Comparison of ENCODE assay signal across 11 mouse cellular contexts in genomic region chr11:5255509-5256014, GRCm38 (mm10). TPM values are rescaled to one million over a fixed set of nuclear protein-coding genes. Genes with fewer than 3 reads are reported as not detected.
DNase-seq lines count a peak whose midpoint lies in the region; ATAC-seq and TF ChIP-seq lines count a peak whose summit lies in the region.
"Had no signal": no experiment of that assay in that cellular context is flagged by ENCODE, and none has a peak within 500 bp of the region (broad histone marks: within the 10 kb centered on the region; RNA-seq: fewer than 3 reads in every experiment).

No protein-coding gene starts in this region.

- no peak overlapping the region for H3K4me2 ChIP-seq in intestine, embryonic 14.5 days (ENCODE audit: low read length)
- H3K4me2 ChIP-seq in intestine, postnatal 0 days (replicated peaks; ENCODE audit: low read depth), result no peak overlapping the region
- H3K4me2 ChIP-seq in forebrain, embryonic 15.5 days (replicated peaks), result no peak overlapping the region
- H3K4me2 ChIP-seq in midbrain, postnatal 0 days (ENCODE audit: low read depth, low read length, poor library complexity, severe bottlenecking), result no peak overlapping the region

- DNase-seq in intestine, embryonic 14.5 days (ENCODE audit: low spot score), result no peak
- DNase-seq in brain, embryonic 18.5 days (ENCODE audit: low read depth, low spot score), result peak; percentile 47
- DNase-seq in midbrain, postnatal 0 days (ENCODE audit: low spot score), result peak; percentile 37
- no peak for DNase-seq in cerebellum, postnatal 14 days
- no peak for DNase-seq in right cerebral cortex, postnatal 4 days
- DNase-seq in urinary bladder, postnatal 36 days (ENCODE audit: low spot score in 2 of 2), result no peak
- DNase-seq: cerebellum, postnatal 25 days; heart, adult 11 months; lung, adult 2 months had no signal

- 47% methylated on average over 9 of the region's 9 CpGs for WGBS in intestine, embryonic 14.5 days
- WGBS in intestine, postnatal 0 days, result 72% methylated on average over 9 of the region's 9 CpGs
- 4% methylated on average over 9 of the region's 9 CpGs for WGBS in forebrain, embryonic 15.5 days
- WGBS in midbrain, postnatal 0 days, result 41% methylated on average over 9 of the region's 9 CpGs

- no peaks in the 10 kb centered on the region for H3K27me3 ChIP-seq in intestine, embryonic 14.5 days (replicated peaks; ENCODE audit: control insufficient read depth, insufficient read depth, low read length)
- H3K27me3 ChIP-seq in intestine, postnatal 0 days (replicated peaks; ENCODE audit: control insufficient read depth, insufficient read depth, low read length), result no peaks in the 10 kb centered on the region
- no peaks in the 10 kb centered on the region for H3K27me3 ChIP-seq in forebrain, embryonic 15.5 days
- H3K27me3 ChIP-seq in midbrain, postnatal 0 days (ENCODE audit: insufficient read depth, low read length), result no peaks in the 10 kb centered on the region

- H3K9me3 ChIP-seq in intestine, embryonic 14.5 days (ENCODE audit: control insufficient read depth, low read length), result no peaks in the 10 kb centered on the region
- no peaks in the 10 kb centered on the region for H3K9me3 ChIP-seq in intestine, postnatal 0 days (ENCODE audit: control insufficient read depth)
- H3K9me3 ChIP-seq in forebrain, embryonic 15.5 days, result no peaks in the 10 kb centered on the region
- H3K9me3 ChIP-seq in midbrain, postnatal 0 days (ENCODE audit: low read length), result no peaks in the 10 kb centered on the region

- H3K4me1 ChIP-seq in intestine, embryonic 14.5 days (replicated peaks; ENCODE audit: control insufficient read depth, insufficient read depth, low read length), result peaks cover 17% of the 10 kb centered on the region
- no peaks in the 10 kb centered on the region; the same call in 1 of the 2 replicates for H3K4me1 ChIP-seq in intestine, postnatal 0 days (replicated peaks; ENCODE audit: control insufficient read depth, insufficient read depth, low read length)
- H3K4me1 ChIP-seq in forebrain, embryonic 15.5 days, result peaks cover 37% of the 10 kb centered on the region
- peaks cover 3% of the 10 kb centered on the region; the same call in 1 of the 2 replicates for H3K4me1 ChIP-seq in midbrain, postnatal 0 days (ENCODE audit: insufficient read depth, low read length)

- no peak overlapping the region for H3K9ac ChIP-seq in intestine, embryonic 14.5 days (ENCODE audit: low read length)
- H3K9ac ChIP-seq in intestine, postnatal 0 days (ENCODE audit: low read depth, low read length), result no peak overlapping the region
- no peak overlapping the region for H3K9ac ChIP-seq in forebrain, embryonic 15.5 days (replicated peaks)
- H3K9ac ChIP-seq in midbrain, postnatal 0 days (replicated peaks; ENCODE audit: low read length, poor library complexity, severe bottlenecking), result no peak overlapping the region

- H3K36me3 ChIP-seq in intestine, embryonic 14.5 days (ENCODE audit: control insufficient read depth, insufficient read depth, low read length), result no peaks in the 10 kb centered on the region
- no peaks in the 10 kb centered on the region; the same call in 1 of the 2 replicates for H3K36me3 ChIP-seq in intestine, postnatal 0 days (ENCODE audit: control insufficient read depth, insufficient read depth)
- H3K36me3 ChIP-seq in forebrain, embryonic 15.5 days, result no peaks in the 10 kb centered on the region
- no peaks in the 10 kb centered on the region for H3K36me3 ChIP-seq in midbrain, postnatal 0 days (ENCODE audit: insufficient read depth, low read length)

- H3K27ac ChIP-seq in intestine, embryonic 14.5 days (ENCODE audit: low read depth), result peak overlapping the region; percentile 51; the same call in 1 of the 2 replicates
- H3K27ac ChIP-seq in intestine, postnatal 0 days (ENCODE audit: low read depth, low read length), result no peak overlapping the region
- peak overlapping the region; percentile 69 for H3K27ac ChIP-seq in forebrain, embryonic 15.5 days (replicated peaks)
- no peak overlapping the region for H3K27ac ChIP-seq in midbrain, postnatal 0 days (ENCODE audit: low read depth, low read length)

- ATAC-seq in intestine, embryonic 14.5 days (replicated peaks; ENCODE audit: low FRiP score, low TSS enrichment, low read depth), result no peak
- ATAC-seq in intestine, postnatal 0 days, result no peak
- peak; percentile 67 for ATAC-seq in forebrain, embryonic 15.5 days (replicated peaks)
- no peak for ATAC-seq in midbrain, postnatal 0 days (ENCODE audit: low FRiP score)

- no peak overlapping the region for H3K4me3 ChIP-seq in intestine, embryonic 14.5 days (ENCODE audit: low read depth, low read length)
- H3K4me3 ChIP-seq in intestine, postnatal 0 days (ENCODE audit: low read depth, low read length), result no peak overlapping the region
- H3K4me3 ChIP-seq in forebrain, embryonic 15.5 days, result no peak overlapping the region
- H3K4me3 ChIP-seq in midbrain, postnatal 0 days (ENCODE audit: low read depth, low read length), result no peak overlapping the region

- TF ChIP-seq CTCF in intestine, postnatal 0 days (IDR thresholded peaks at IDR 0.05; ENCODE audit: low read depth), result no peak
- no peak for TF ChIP-seq CTCF in midbrain, postnatal 0 days (IDR thresholded peaks at IDR 0.05)

RNA-seq across cellular contexts. Expression of gene Kremen1, which starts 5.8 kb away (rescaled TPM):
- 9.8 and 11.8 TPM in 2 replicates for polyA plus RNA-seq in intestine, embryonic 14.5 days (2014; fragmentation: Nextera tagmentation; extraction: Ambion mirVana)
- polyA plus RNA-seq in intestine, postnatal 0 days (2015; fragmentation: Nextera tagmentation; extraction: Ambion mirVana), result 5.7 and 6.6 TPM in 2 replicates
- polyA plus RNA-seq in forebrain, embryonic 15.5 days (2015; fragmentation: Nextera tagmentation; extraction: Ambion mirVana), result 5.4 and 6.5 TPM in 2 replicates
- total RNA-seq in midbrain, postnatal 0 days (2014; rRNA removed), result 8.5 and 11.2 TPM in 2 replicates
- 2.3 and 2.5 TPM in 2 replicates for polyA plus RNA-seq in midbrain, postnatal 0 days (2015; fragmentation: Nextera tagmentation; extraction: Ambion mirVana)

Comparison
In these comparisons a context has a peak if more than half of its experiments do, and no peak if none do; other contexts are left out.
1. H3K27ac ChIP-seq: peak in intestine, embryonic 14.5 days (single experiment) and forebrain, embryonic 15.5 days (single experiment); none in intestine, postnatal 0 days (single experiment) and midbrain, postnatal 0 days (single experiment).
2. DNase-seq: peak in brain, embryonic 18.5 days (single experiment) and midbrain, postnatal 0 days (single experiment); none in intestine, embryonic 14.5 days (single experiment), cerebellum, postnatal 14 days (0 of 2), right cerebral cortex, postnatal 4 days (single experiment) and urinary bladder, postnatal 36 days (0 of 2).